Mouse (Mus musculus) thymus, postnatal 36 days (tissue): ENCODE measurements around the gene Nup88.

Experiments
- DNase-seq, 2 experiments: peaks; one replicate each; pipeline ENCODE4 v3.0.0; 2022; ENCODE audit warnings: mixed read lengths in 2 of 2

Gene Nup88

GRCm38 (mm10) chr11:70969821-70970559 is at the start of gene Nup88, which contains the start of gene Rpain:
Gene Nup88, minus strand, starts transcription at chr11:70969973.
Gene Rpain, plus strand, starts transcription at chr11:70970213.
- peak; percentile 90 to 94 for DNase-seq

GRCm38 (mm10) chr11:71018416-71019200 is 48.8 kb upstream of the Nup88 start:
- DNase-seq, result no peak

- no peak for DNase-seq
Observed at GRCm38 (mm10) chr11:71017051-71017450, 47.3 kb upstream of the Nup88 start.

- no peak for DNase-seq
Observed at GRCm38 (mm10) chr11:71012743-71013142, 43.0 kb upstream of the Nup88 start.

- DNase-seq, result no peak
Observed at GRCm38 (mm10) chr11:71008321-71008720, 38.5 kb upstream of the Nup88 start.

GRCm38 (mm10) chr11:71007831-71008230 is 38.1 kb upstream of the Nup88 start:
- no peak for DNase-seq

- DNase-seq, result no peak
Observed at GRCm38 (mm10) chr11:71007026-71007425, 37.3 kb upstream of the Nup88 start.

GRCm38 (mm10) chr11:71005046-71005445 is 35.3 kb upstream of the Nup88 start:
- no peak for DNase-seq

- peak; percentile 94 for DNase-seq
Observed at GRCm38 (mm10) chr11:71004316-71004773, 34.6 kb upstream of the Nup88 start, which contains the start of gene Dhx33. Gene Dhx33, minus strand, starts transcription at chr11:71004437.

GRCm38 (mm10) chr11:71003611-71004315 is 34.0 kb upstream of the Nup88 start:
- no peak for DNase-seq

GRCm38 (mm10) chr11:71001167-71001566 is 31.4 kb upstream of the Nup88 start:
- no peak for DNase-seq

GRCm38 (mm10) chr11:70982557-70983228 is 12.9 kb upstream of the Nup88 start, which contains the start of gene C1qbp:
Gene C1qbp, minus strand, starts transcription at chr11:70983026.
- peak; percentile 92 to 94 for DNase-seq

- DNase-seq, result no peak
Observed at GRCm38 (mm10) chr11:70982030-70982429, 12.3 kb upstream of the Nup88 start.

GRCm38 (mm10) chr11:70980751-70981510 is 11.2 kb upstream of the Nup88 start:
- DNase-seq, result no peak

- no peak for DNase-seq
Observed at GRCm38 (mm10) chr11:70980232-70980631, 10.5 kb upstream of the Nup88 start.

GRCm38 (mm10) chr11:70977293-70977692 is 7.5 kb upstream of the Nup88 start:
- DNase-seq, result no peak

- no peak for DNase-seq
Observed at GRCm38 (mm10) chr11:70975193-70975592, 5.4 kb upstream of the Nup88 start.

GRCm38 (mm10) chr11:70973947-70974346 is 4.2 kb upstream of the Nup88 start:
- DNase-seq, result no peak

- DNase-seq, result no peak
Observed at GRCm38 (mm10) chr11:70972586-70972985, 2.8 kb upstream of the Nup88 start.

- DNase-seq, result no peak
Observed at GRCm38 (mm10) chr11:70970560-70971540, 1.1 kb upstream of the Nup88 start.
